Mouse (Mus musculus) erythroblast, embryonic 14.5 days (primary cell): ENCODE data around the gene Tnfrsf19. TPM values are rescaled to one million over a fixed set of nuclear protein-coding genes. Genes with fewer than 3 reads are reported as not detected.

Experiments used
- H3K27me3 ChIP-seq: 2 replicates; pipeline ENCODE4 v1.6.1; 2012; ENCODE audit warnings: inconsistent platforms; ENCODE audit not compliant: control insufficient read depth
- H3K36me3 ChIP-seq: 2 replicates; pipeline ENCODE4 v1.6.1; 2012; ENCODE audit warnings: mild to moderate bottlenecking, inconsistent platforms; ENCODE audit not compliant: control insufficient read depth
- H3K4me1 ChIP-seq: 2 replicates; pipeline ENCODE4 v1.6.1; 2012; ENCODE audit warnings: inconsistent platforms; ENCODE audit not compliant: control insufficient read depth
- H3K4me3 ChIP-seq: replicated peaks from 2 replicates; pipeline ENCODE3; 2012; ENCODE audit warnings: moderate library complexity, mild to moderate bottlenecking, inconsistent platforms
- H3K9me3 ChIP-seq: 2 replicates; pipeline ENCODE4 v1.6.1; 2012; ENCODE audit warnings: low read length, inconsistent platforms, mixed read lengths; ENCODE audit not compliant: control insufficient read depth
- GATA1 ChIP-seq: IDR thresholded peaks from 2 replicates; pipeline ENCODE4 v1.6.1; 2012; ENCODE audit warnings: low read length, inconsistent platforms, mixed read lengths
- TAL1 ChIP-seq: IDR thresholded peaks from 3 replicates; pipeline ENCODE4 v1.6.1; 2012; ENCODE audit warnings: low read length, inconsistent platforms, mixed read lengths
- polyA plus RNA-seq: library from polyadenylated mRNA; stranded (reverse); fragments of >175 nt; gene quantifications from 2 replicates; pipeline ENCODE4 v1.2.3, GENCODE M21; 2012

Gene Tnfrsf19
- polyA plus RNA-seq, 1 experiment = not detected

GRCm38 (mm10) chr14:61037321-61038081 is 8.8 kb downstream of the Tnfrsf19 start:
- Histone ChIP-seq H3K36me3 (no peaks in the 10 kb centered on the region), H3K4me1 (peaks cover 4% of the 10 kb centered on the region), H3K27me3 (peaks cover 6% of the 10 kb centered on the region), H3K9me3 (no peaks in the 10 kb centered on the region), H3K4me3 (peak overlapping the region; percentile 52)
- TF ChIP-seq TAL1 = no peak
- TF ChIP-seq GATA1 = no peak

- Histone ChIP-seq H3K4me3 (no peak overlapping the region), H3K9me3 (no peaks in the 10 kb centered on the region), H3K36me3 (no peaks in the 10 kb centered on the region), H3K27me3 (no peaks in the 10 kb centered on the region), H3K4me1 (no peaks in the 10 kb centered on the region)
- no peak for TF ChIP-seq TAL1
- no peak for TF ChIP-seq GATA1
These were observed 15.9 kb downstream of the Tnfrsf19 start for GRCm38 (mm10) chr14:61030366-61030765.

DNA sequence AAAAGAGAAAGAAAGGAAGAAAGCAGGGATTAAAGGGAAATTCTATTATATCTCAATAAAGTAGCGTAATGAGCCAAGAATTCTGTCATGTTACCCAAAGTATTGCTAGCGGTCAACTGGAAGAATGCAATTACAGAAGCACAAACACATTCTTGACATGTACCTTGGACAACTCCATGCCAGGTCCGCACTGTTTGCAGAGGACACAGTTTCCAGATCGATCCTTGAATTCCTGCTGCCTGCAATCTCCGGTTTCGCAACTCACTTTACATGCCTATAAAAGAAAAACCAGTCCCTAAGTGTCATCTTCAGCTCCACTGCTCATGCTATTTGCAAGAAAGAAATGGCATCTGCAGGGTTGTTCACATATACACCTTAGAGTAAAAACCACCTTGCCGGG is 22.3 kb downstream of the Tnfrsf19 start:
- Histone ChIP-seq H3K27me3 (no peaks in the 10 kb centered on the region), H3K4me3 (no peak overlapping the region), H3K36me3 (no peaks in the 10 kb centered on the region), H3K4me1 (no peaks in the 10 kb centered on the region), H3K9me3 (no peaks in the 10 kb centered on the region)
- TF ChIP-seq TAL1 (no peak), GATA1 (no peak)

DNA sequence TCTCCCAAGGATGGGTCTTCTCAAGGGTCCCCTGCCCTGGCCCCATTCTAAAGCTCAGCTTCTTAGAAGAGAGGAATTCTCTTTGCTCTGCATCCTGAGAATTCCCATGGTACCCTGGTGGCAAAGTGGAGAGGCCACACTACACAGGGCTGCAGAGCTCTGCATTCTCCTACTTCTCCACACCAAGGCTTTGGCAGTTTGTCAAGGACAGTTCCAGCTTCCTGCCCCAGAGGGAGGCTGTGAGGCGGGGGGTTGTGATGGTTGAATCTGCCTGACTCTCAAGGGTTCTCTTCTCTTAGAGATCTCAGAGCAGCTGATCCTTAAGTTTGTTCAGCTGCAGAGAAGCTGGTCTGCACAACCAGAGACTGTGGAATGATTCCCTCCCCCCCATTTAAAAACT is 23.9 kb downstream of the Tnfrsf19 start:
- H3K27me3 ChIP-seq = no peaks in the 10 kb centered on the region
- no peak overlapping the region for H3K4me3 ChIP-seq
- no peaks in the 10 kb centered on the region; the same call in 1 of the 2 replicates for H3K9me3 ChIP-seq
- no peaks in the 10 kb centered on the region for H3K36me3 ChIP-seq
- no peaks in the 10 kb centered on the region for H3K4me1 ChIP-seq
- TF ChIP-seq TAL1 (no peak), GATA1 (no peak)

- H3K36me3 ChIP-seq = no peaks in the 10 kb centered on the region
- TF ChIP-seq TAL1 (no peak), GATA1 (no peak)
These were observed 25.3 kb downstream of the Tnfrsf19 start for GRCm38 (mm10) chr14:61020968-61021367.

DNA sequence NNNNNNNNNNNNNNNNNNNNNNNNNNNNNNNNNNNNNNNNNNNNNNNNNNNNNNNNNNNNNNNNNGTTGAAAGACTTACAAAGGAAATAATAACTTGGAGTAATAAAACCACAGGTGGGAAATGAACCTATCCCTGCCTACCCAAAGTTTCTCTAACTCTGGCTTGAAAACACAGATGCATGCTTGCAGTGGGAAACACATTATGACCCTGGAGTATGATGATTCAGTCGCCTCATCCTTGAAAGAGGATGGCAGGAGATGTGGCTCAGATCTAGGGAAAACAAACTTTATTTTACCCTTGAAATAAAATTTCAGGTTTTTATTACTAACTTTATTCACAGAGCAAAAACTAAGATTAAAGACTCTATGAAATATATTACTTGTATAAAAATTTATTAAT is 26.4 kb downstream of the Tnfrsf19 start:
- H3K9me3 ChIP-seq = no peaks in the 10 kb centered on the region; the same call in 1 of the 2 replicates
- H3K4me1 ChIP-seq = no peaks in the 10 kb centered on the region
- H3K27me3 ChIP-seq = no peaks in the 10 kb centered on the region
- TF ChIP-seq TAL1 (no peak), GATA1 (no peak)
- no peak overlapping the region for H3K4me3 ChIP-seq
- H3K36me3 ChIP-seq = no peaks in the 10 kb centered on the region

More at GRCm38 (mm10) chr14:61020968-61021367, 25.3 kb downstream of the Tnfrsf19 start:
- H3K9me3 ChIP-seq = no peaks in the 10 kb centered on the region; the same call in 1 of the 2 replicates
- H3K4me1 ChIP-seq = no peaks in the 10 kb centered on the region
- H3K27me3 ChIP-seq = no peaks in the 10 kb centered on the region
- H3K4me3 ChIP-seq = no peak overlapping the region

DNA sequence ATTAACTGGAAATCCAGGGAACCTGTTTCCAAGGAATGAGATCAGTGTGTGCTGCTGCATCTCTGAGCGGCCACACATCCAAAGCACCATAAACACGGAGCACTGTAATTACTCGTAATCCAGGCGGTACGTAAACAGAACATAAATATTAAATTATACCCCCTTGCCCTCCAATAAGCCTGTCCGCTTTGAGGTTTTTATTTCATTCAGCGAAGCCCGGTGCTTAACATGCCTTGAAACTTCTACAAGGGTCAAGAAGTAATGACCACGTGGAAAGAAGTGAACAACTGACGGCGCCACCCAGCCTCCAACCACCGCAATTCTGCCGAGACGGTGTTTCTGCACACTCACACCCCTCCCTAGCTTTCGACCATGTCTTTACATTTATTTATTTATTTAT is 31.7 kb downstream of the Tnfrsf19 start:
- Histone ChIP-seq H3K4me1 (no peaks in the 10 kb centered on the region), H3K36me3 (no peaks in the 10 kb centered on the region), H3K27me3 (no peaks in the 10 kb centered on the region), H3K9me3 (no peaks in the 10 kb centered on the region; the same call in 1 of the 2 replicates), H3K4me3 (no peak overlapping the region)
- TF ChIP-seq TAL1 (no peak), GATA1 (no peak)

DNA sequence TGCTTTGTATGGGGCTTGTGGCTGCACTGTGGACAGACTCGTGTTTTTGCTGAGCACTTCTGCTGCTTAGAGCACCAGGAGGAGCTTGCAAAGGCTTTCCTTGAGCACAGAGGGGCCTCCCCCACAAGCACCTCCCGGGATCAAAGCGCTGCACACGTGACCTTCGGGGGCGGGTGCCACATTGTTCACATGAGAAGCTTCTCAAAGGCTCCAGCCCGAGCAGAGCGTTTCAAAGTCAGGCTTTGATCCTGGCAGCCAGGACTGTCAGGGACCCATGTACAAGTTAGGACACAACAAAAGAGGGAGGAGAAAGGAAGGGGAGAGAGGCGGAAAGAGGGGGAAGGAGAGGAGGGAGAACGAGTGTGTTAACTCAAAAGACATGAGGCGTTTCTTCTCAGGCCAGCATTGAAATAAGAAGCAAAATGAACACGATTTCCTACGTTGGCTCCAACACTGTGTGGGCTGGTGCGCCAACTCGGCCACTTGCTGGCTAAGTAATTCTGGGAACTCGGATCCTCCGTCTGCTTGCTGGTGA is 33.8 kb downstream of the Tnfrsf19 start:
- Histone ChIP-seq H3K4me1 (no peaks in the 10 kb centered on the region), H3K36me3 (no peaks in the 10 kb centered on the region), H3K27me3 (no peaks in the 10 kb centered on the region), H3K4me3 (no peak overlapping the region), H3K9me3 (no peaks in the 10 kb centered on the region)
- TF ChIP-seq GATA1 (no peak), TAL1 (no peak)

DNA sequence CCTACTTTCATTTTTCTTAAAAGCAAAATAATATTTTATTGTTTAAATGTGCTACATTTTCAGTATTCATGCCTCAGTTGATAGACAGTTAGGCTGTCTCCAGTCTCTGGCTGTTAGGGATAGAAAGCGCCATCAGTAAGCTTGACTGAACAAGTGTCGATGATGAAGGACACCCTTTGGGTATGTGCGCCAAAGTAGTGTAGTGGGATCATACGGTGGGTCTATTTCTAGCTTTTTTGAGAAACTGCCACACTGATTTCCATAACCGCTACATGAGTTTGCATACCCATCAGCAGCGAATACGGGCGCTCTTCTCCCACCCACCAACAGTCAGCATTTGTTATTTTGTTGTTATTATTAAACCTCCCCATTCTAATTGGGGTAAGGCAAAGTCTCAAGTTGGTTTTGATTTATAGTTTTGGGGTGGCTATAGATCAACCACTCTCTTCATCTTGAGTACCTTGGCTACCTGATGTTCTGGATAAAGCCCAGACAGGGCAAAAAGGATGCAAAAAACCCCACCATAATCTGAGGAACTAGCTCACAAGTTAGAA is 34.6 kb downstream of the Tnfrsf19 start:
- no peaks in the 10 kb centered on the region for H3K4me1 ChIP-seq
- no peaks in the 10 kb centered on the region for H3K27me3 ChIP-seq
- H3K4me3 ChIP-seq = no peak overlapping the region
- no peaks in the 10 kb centered on the region for H3K36me3 ChIP-seq
- no peak for TF ChIP-seq TAL1
- TF ChIP-seq GATA1 = no peak
- H3K9me3 ChIP-seq = no peaks in the 10 kb centered on the region
